Mouse (Mus musculus): ENCODE results near the gene Mettl6.
"Not testable (repeated sequence)": the region's sequence is repeated elsewhere in the genome, so short reads cannot be mapped to it uniquely, and the experiment has no call there.

Mettl6 gene

DNA sequence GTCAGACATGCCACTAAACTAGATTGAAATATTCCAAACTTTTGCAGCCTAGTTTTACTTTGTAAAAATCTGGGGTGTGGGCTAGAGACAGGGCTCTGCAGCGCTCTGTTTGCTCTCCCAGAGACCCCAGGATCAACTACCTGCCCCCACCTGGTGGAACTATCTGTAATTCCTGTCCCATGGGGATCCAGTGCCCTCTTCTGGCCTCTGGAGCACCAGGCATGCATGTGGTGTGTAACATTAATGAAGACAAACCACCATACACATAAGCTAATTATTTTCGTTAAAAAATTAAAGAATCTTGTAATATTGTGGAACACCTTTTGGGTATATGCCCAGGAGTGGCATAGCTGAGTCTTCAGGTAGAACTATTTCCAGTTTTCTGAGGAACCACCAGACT is 21.5 kb downstream of the Mettl6 start:
- DNase-seq (ENCODE audit: low read depth, low spot score): no peak

DNA sequence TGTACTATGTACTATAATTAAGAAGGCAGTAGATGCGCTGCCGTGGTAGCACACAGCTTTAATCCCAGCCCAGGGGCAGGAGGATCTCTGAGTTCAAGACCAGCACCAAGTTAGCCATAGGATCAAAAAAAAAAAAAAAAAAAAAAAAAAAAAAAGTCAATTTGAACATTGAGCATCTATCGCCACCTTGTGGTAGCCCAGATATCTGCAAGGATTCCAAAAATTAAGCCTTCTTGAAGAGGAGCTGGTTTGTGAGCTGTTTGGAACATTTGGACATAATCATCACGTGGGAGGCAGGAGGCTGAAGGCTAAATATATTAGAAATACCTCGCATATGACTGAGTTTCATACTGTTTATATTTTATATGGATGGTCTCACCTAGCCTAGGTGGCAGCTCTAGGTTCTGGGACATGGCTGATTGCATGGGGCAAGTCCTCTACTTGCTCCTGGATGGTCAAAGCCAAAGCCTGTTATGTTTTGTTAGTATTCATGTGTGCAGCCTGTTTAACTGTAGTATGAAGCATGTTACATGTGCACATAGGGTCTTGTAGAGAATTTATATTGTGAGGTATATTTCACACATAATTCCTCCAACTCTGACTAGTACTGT is 22.3 kb downstream of the Mettl6 start:
- DNase-seq (ENCODE audit: low read depth, low spot score): peak; percentile 68

DNA sequence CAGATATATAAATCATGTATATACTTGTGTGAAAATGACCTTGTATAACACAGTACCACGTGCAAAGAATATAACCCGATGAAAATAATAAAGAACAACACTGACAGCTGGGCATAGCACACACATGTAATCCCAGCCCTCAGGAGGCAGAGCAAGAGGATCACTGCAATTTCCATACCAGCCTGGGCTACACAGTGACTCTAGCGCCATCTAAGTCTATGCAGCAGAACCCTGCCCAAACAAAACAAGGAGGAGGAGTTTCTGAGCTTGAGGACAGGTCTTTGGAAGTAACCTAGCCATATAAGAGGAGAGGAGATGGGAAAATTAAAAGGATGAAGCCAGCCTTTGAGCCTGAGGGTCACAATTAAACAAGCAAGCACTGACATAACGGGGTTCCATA is 25.1 kb downstream of the Mettl6 start:
- no peak for DNase-seq (ENCODE audit: low read depth, low spot score)

GRCm38 (mm10) chr14:31464176-31464575 is 30.7 kb downstream of the Mettl6 start:
- no peak for DNase-seq (ENCODE audit: low read depth, low spot score)

GRCm38 (mm10) chr14:31462886-31463285 is 32.0 kb downstream of the Mettl6 start:
- DNase-seq (ENCODE audit: low read depth, low spot score): no peak

DNA sequence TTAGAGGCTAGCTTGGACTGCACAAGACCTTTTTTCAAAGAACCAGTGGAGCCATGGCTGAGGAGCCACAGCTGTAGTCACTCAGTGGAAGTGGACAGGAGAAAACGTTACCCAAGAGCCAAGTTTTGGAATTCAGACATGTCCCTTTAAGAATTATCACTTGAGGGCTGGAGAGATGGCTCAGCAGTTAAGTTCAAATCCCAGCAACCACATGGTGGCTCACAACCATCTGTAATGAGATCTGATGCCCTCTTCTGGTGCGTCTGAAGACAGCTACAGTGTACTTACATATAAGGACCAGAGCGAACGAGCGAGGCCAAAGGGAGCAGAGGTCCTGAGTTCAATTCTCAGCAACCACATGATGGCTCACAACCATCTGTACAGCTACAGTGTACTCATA is 32.6 kb downstream of the Mettl6 start:
- DNase-seq (ENCODE audit: low read depth, low spot score): peak; percentile 21

DNA sequence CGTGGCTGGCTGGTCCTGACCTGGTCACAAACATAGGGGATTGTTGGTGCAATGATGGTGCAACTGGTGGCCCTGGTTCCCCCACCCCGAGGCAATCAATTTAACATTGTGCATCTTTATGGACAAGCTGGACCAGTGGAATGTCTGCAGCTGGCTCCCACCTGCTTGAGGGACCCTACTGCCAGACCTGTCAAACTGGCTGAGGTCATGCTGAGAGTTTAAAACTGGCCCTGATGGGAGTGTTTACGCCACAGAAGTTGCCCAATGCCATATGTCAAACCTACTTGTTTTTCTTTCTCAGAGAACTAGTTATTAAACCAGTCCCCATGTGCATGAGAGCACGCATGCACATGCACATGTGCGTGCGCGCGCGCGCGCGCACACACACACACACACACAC is 36.8 kb downstream of the Mettl6 start:
- DNase-seq (ENCODE audit: low read depth, low spot score): no peak

GRCm38 (mm10) chr14:31456064-31456721 is 38.6 kb downstream of the Mettl6 start:
- DNase-seq (ENCODE audit: low read depth, low spot score): no peak

GRCm38 (mm10) chr14:31454849-31455566 is 39.8 kb downstream of the Mettl6 start:
- no peak for DNase-seq (ENCODE audit: low read depth, low spot score)

DNA sequence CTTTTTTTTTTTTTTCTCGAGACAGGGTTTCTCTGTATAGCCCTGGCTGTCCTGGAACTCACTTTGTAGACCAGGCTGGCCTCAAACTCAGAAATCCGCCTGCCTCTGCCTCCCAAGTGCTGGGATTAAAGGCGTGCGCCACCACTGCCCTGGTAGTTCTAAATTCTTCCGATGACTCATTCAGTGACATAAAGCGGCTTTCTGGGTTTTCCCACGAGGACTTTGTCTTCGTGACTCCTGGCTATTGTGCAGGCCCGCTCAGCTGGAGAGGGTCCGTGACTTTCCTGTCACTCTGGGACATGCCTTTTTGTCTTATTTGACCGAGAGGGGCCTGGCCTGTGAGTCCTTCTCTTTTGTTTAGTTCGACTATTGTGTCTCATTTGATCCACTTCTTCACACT is 40.9 kb downstream of the Mettl6 start:
- not testable (repeated sequence) for DNase-seq (ENCODE audit: low read depth, low spot score)

- no peak for DNase-seq (ENCODE audit: low read depth, low spot score)
These were observed 45.8 kb downstream of the Mettl6 start for GRCm38 (mm10) chr14:31448994-31449393.

- DNase-seq (ENCODE audit: low read depth, low spot score): no peak
These were observed 51.2 kb downstream of the Mettl6 start for GRCm38 (mm10) chr14:31443616-31444015.

- DNase-seq (ENCODE audit: low read depth, low spot score): peak; percentile 62
These were observed 54.1 kb downstream of the Mettl6 start for GRCm38 (mm10) chr14:31440725-31441124.

- no peak for DNase-seq (ENCODE audit: low read depth, low spot score)
These were observed 54.6 kb downstream of the Mettl6 start for GRCm38 (mm10) chr14:31440230-31440629.

DNA sequence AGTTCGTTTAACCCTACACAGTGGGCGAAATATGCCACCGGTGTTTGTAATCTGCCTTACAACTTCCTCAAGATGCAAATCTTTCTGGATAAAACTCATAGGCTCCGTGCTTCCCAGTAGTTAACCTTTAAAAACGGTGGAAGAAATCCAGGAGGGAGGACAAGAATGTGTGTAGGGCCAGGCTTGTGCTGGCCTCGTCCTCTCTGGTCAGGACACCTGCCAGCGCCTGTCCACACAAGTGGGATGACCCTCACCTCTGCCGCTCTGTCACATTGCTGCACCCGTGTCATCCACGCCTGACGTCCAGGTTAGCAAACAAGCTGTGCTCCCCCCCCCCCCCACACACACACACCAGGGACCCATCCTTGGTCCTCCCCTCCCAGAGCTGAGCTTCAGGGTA is 55.6 kb downstream of the Mettl6 start:
- DNase-seq (ENCODE audit: low read depth, low spot score): no peak

DNA sequence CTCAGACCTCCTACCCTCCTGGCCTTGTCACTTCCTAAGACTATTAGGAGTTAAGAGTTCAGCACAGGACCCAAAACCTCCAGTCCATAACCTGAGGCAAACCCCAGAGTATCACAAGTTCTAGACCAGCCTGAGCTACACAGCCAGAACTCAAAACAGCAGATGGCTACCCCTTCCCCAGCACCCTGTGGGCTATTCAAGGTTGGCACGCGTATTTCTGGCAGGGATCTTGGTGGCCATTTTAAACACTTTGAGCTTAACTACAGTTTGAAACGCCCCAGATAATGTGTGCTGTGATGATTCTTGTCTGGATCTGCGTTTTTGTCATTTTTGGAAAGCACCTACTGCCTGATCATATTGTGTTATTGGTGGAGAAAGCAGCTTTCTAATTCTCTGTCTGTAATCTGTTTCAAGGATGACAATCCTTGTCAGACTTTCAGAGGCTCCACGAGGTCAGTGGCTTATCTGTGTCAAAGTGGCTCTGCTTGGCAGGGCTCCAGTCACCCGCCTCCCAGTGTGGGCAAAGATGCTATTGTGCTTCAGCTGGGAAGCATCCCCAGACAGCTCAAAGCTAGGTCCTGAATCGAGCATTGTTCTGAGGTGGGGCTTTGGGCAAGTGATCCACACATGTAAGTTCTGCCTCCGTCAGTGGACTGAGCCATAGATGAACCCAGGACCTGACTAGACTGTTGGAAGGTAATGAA is 56.9 kb downstream of the Mettl6 start:
- DNase-seq (ENCODE audit: low read depth, low spot score): no peak

DNA sequence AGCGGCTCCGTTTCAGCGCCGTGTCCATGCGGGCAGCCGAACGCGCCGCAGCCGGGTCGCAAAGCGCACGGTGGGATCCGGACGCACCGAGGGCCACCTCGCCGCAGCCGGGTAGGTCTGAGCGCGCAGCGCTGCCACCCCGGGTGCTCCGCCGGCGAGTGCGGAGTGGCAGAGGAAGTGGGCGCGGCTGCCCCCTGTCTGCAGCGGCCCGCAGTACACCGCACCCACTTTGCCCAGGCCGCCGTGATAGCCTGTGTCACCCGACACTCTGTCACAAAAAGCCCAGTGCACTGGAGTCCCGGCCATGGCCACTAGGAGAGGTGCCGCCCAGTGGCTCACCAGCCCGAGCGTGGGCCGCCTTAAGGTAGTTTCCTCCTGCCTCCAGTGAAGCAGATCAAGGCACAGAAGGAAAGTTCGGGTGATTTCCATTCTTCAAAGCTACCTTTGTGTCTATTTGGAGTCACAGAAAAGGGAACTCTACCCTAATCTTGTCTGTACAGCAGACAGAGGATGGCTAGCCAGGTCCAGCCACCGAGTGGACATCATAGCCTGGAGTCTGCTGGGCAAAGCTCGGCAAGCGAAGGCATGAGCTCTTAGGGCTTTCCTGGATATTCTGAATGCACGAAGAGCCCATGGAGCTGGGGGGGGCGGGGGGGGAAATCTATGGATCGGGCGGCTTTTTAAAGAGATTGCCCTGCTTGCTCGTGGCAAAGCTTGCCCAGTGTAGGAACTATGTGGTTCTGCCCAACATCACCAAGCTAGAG is 58.7 kb downstream of the Mettl6 start, which contains the start of gene Sh3bp5:
Gene Sh3bp5 (minus strand): TSS at position 149 of the 764 bp plus-strand sequence.
- peak; percentile 94 for DNase-seq (ENCODE audit: low read depth, low spot score)

GRCm38 (mm10) chr14:31435018-31435915 is 59.6 kb downstream of the Mettl6 start:
- DNase-seq (ENCODE audit: low read depth, low spot score): no peak

DNA sequence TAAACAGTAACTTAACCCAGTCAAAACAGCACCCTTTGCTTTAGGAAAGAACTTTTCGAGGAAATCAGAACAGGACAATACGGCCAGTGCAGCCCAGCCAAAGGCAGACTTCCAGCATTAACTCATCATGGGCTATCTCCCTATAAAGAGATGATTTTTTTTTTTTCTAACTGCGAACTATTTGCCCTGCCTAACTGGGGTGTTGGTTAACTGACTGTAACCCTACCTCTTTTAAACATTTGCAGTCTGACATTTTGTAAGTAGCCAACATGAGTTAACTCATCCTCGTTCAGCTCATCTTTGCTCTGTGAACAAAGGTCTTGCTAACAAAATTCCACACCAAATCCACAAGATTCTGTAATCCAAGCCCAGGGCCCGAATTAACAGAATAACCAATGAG is 60.4 kb downstream of the Mettl6 start:
- DNase-seq (ENCODE audit: low read depth, low spot score): no peak

DNA sequence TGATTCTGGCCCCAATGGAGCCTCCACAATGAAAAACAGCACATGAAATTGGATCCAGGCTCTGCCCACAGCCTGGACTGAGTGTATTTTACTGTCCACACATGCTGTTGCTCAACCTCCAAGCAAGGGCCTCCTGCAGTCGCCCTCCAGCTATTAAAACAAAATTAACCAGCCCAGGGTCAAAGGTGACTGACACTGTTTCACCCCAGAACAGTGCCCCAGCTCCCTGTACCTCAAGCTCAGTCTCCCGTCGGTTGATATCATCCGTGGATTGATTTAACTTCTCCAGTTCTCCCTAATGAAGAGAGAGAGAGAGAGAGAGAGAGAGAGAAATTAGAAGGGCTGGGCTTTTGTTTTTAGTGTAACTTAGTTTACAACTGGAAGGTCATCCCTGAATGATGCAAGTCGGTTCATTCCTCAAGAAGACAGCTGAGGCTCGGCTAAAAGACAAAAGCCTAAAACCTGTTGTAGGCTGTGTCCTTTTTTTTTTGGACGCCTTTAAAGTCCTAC is 60.9 kb downstream of the Mettl6 start:
- DNase-seq (ENCODE audit: low read depth, low spot score): no peak
